Mouse (Mus musculus) embryonic facial prominence, embryonic 14.5 days (tissue): ENCODE data around the gene Sprtn. TPM values are rescaled to one million over a fixed set of nuclear protein-coding genes. Genes with fewer than 3 reads are reported as not detected.

Experiments used
- ATAC-seq: fragments of 200-750 bp; cut with Nextera tagmentation; 2 replicates; pipeline ENCODE4 v1.8.0; 2017; ENCODE audit warnings: low read depth, moderate number of reproducible peaks, moderate TSS enrichment
- DNase-seq: peaks from one replicate; pipeline ENCODE4 v3.0.0-alpha.2; 2015; ENCODE audit warnings: low spot score
- H3K27ac ChIP-seq: fragments of 300-500 bp; sonication (generic); replicated peaks from 2 replicates; pipeline ENCODE4 v1.5.1; 2014; ENCODE audit warnings: low read depth, mild to moderate bottlenecking, low read length, moderate library complexity
- H3K27me3 ChIP-seq: fragments of 300-500 bp; sonication (generic); replicated peaks from 2 replicates; pipeline ENCODE4 v1.6.1; 2014; ENCODE audit warnings: low read length; ENCODE audit not compliant: control insufficient read depth, insufficient read depth
- H3K36me3 ChIP-seq: fragments of 300-500 bp; sonication (generic); 2 replicates; pipeline ENCODE4 v1.6.1; 2014; ENCODE audit warnings: low read length, mixed read lengths; ENCODE audit not compliant: control insufficient read depth, insufficient read depth
- H3K4me1 ChIP-seq: fragments of 300-500 bp; sonication (generic); 2 replicates; pipeline ENCODE4 v1.6.1; 2014; ENCODE audit warnings: antibody characterized with exemption, low read length; ENCODE audit not compliant: control insufficient read depth, insufficient read depth
- H3K4me2 ChIP-seq: fragments of 300-500 bp; sonication (generic); 2 replicates; pipeline ENCODE4 v1.6.1; 2014; ENCODE audit warnings: low read depth, mild to moderate bottlenecking, low read length, moderate library complexity, mixed read lengths
- H3K4me3 ChIP-seq: fragments of 300-500 bp; sonication (generic); 2 replicates; pipeline ENCODE4 v1.5.1; 2014; ENCODE audit warnings: low read depth, mild to moderate bottlenecking, low read length
- H3K9ac ChIP-seq: fragments of 300-500 bp; sonication (generic); 2 replicates; pipeline ENCODE4 v1.6.1; 2014; ENCODE audit warnings: low read depth, mild to moderate bottlenecking, low read length, moderate library complexity, mixed read lengths
- H3K9me3 ChIP-seq: fragments of 300-500 bp; sonication (generic); 2 replicates; pipeline ENCODE4 v1.6.1; 2016; ENCODE audit warnings: low read length; ENCODE audit not compliant: control insufficient read depth
- WGBS: fragments of 180-500 bp; shearing (Covaris S2); extraction: QIAGEN DNeasy Blood & Tissue Kit; methylation state at CpG from one replicate; pipeline ENCODE4 v1.1.7; 2014; 5-methylcytosine and 5-hydroxymethylcytosine counted together
- polyA plus RNA-seq: library from polyadenylated mRNA; unstranded; fragments of >200 nt; fragmentation: Nextera tagmentation; extraction: Ambion mirVana; gene quantifications from 2 replicates; pipeline ENCODE4 v1.2.1, GENCODE M21; 2014

The Sprtn gene
- polyA plus RNA-seq, 1 experiment from 2014 or later: 9.8 TPM

DNA sequence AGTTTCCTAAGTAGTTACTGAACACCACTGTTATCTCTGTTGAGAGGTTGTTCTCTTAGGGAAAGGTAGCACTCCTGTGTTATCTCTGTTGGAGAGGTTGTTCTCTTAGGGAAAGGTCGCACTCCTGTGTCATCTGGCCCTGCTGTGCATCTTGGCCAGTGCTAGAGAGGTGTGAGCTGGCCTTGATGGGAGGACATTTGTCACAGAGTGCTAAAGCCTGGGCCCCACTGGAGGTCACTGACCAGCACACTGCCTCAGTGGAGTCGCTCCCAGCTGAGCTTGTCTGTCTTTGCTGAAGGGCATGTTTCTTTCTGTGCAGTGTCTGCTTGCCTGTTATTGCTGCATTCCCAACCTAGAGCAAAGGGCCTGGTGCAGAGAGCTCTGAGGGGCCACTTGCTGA is 30.6 kb upstream of the Sprtn start:
- 85% methylated on average over 2 of the region's 2 CpGs for WGBS
- ATAC-seq (no peak), DNase-seq (no peak)
- H3K27me3 ChIP-seq: no peaks in the 10 kb centered on the region
- no peak overlapping the region for H3K4me2 ChIP-seq
- no peak overlapping the region for H3K27ac ChIP-seq
- H3K9me3 ChIP-seq: no peaks in the 10 kb centered on the region
- H3K9ac ChIP-seq: no peak overlapping the region
- peaks cover 21% of the 10 kb centered on the region for H3K36me3 ChIP-seq
- no peak overlapping the region for H3K4me3 ChIP-seq
- H3K4me1 ChIP-seq: peaks cover 7% of the 10 kb centered on the region; the same call in 1 of the 2 replicates

DNA sequence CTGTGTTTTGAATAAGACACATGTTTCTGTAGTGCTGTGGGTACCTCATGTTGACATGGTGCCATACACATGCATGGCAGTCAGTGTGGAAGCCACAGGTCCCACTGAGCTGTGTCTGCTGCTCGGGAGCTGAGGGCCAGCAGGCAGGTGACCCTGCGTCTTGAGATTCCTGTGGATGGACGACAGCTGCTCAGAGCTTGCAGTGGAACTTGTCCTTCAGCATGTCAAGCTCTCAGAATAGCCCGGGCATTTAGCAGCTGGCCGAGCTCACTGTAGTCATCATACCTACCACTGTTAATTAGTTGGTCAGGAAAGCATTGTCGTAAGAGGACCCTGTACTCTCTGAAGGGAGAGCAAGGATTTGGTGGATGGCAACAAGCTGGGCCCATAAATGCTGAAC is 28.0 kb upstream of the Sprtn start:
- Histone ChIP-seq H3K27me3 (no peaks in the 10 kb centered on the region), H3K9me3 (no peaks in the 10 kb centered on the region), H3K4me3 (no peak overlapping the region), H3K27ac (no peak overlapping the region), H3K4me1 (no peaks in the 10 kb centered on the region), H3K4me2 (no peak overlapping the region), H3K9ac (no peak overlapping the region), H3K36me3 (peaks cover 46% of the 10 kb centered on the region)
- DNase-seq: peak; percentile 19
- 72% methylated on average over 6 of the region's 6 CpGs for WGBS
- ATAC-seq: no peak

DNA sequence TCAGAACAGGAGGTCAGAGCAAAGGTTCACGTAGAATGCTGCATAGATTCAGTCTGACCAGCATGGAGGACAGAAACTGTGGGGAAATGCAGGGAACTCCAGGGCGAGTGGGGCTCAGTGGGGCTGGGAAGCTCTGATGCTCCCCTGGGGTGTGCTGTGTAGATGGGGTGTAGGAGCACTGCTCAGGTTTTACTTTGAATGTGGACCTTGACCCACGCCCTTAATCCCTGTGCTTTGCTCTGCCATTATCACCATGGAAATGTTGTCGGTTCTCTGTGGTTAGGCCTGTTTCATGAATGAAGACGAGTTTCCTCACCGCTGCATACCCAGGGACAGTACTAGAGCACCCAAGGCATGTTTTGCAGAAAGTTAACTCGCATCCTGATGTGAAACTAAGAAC is 26.2 kb upstream of the Sprtn start:
- 88% methylated on average over 7 of the region's 7 CpGs for WGBS
- Histone ChIP-seq H3K27ac (no peak overlapping the region), H3K36me3 (peaks cover 58% of the 10 kb centered on the region)

DNA sequence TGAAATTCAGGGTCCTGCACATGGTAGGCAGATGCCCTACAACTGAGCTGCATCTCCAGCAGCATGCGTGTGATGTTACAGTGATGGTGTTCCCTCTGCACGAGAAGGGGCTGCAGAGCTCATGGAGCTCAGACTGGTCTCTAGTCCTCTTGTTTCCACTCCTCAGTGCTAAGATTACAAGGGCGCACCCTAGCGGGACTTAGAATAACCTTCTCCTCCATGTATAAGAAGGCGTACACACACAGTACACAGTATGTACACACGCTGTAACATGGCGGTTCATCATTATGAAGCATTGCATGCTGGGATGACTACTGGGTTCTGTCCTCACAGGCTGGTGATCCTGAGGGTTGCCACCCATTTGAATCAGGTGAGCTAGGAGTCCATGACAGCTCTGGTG is 25.6 kb upstream of the Sprtn start:
- H3K4me3 ChIP-seq: no peak overlapping the region

More for the DNA sequence above, 26.2 kb upstream of the Sprtn start:
- no peak for DNase-seq
- no peaks in the 10 kb centered on the region for H3K27me3 ChIP-seq
- no peak overlapping the region for H3K9ac ChIP-seq
- no peak overlapping the region for H3K4me3 ChIP-seq
- H3K4me2 ChIP-seq: no peak overlapping the region
- no peak for ATAC-seq
- H3K9me3 ChIP-seq: no peaks in the 10 kb centered on the region
- no peaks in the 10 kb centered on the region for H3K4me1 ChIP-seq

DNA sequence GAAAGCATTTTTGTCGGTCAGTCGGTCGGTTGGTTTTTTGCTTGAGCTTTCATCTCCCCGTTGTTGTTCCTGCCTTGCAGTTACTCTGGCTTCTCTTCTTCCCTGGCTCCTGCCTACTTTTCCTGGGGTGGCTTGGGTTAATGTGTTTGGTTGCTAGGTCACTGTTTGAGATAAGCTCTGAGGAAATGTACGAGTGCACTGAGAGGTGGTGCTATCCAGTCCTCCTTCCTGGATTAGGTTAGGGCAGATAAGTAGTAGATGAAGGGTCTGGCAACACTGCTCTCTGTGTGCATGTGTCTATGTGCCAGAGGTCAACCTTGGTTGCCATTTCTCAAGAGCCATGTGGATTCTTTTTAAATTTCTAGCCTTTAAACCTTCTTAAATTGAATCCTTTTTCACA is 25.0 kb upstream of the Sprtn start:
- DNase-seq (no peak), ATAC-seq (no peak)
- H3K9me3 ChIP-seq: no peaks in the 10 kb centered on the region
- 97% methylated on average over 5 of the region's 5 CpGs for WGBS
- no peak overlapping the region for H3K4me3 ChIP-seq
- no peak overlapping the region for H3K9ac ChIP-seq
- no peak overlapping the region for H3K4me2 ChIP-seq
- peaks cover 70% of the 10 kb centered on the region for H3K36me3 ChIP-seq
- no peaks in the 10 kb centered on the region for H3K27me3 ChIP-seq
- no peaks in the 10 kb centered on the region for H3K4me1 ChIP-seq
- H3K27ac ChIP-seq: no peak overlapping the region

More for the DNA sequence above, 25.6 kb upstream of the Sprtn start:
- 93% methylated on average over 7 of the region's 7 CpGs for WGBS
- Histone ChIP-seq H3K27ac (no peak overlapping the region), H3K27me3 (no peaks in the 10 kb centered on the region), H3K36me3 (peaks cover 64% of the 10 kb centered on the region), H3K4me1 (no peaks in the 10 kb centered on the region), H3K4me2 (no peak overlapping the region), H3K9ac (no peak overlapping the region), H3K9me3 (no peaks in the 10 kb centered on the region)
- ATAC-seq (no peak), DNase-seq (no peak)

DNA sequence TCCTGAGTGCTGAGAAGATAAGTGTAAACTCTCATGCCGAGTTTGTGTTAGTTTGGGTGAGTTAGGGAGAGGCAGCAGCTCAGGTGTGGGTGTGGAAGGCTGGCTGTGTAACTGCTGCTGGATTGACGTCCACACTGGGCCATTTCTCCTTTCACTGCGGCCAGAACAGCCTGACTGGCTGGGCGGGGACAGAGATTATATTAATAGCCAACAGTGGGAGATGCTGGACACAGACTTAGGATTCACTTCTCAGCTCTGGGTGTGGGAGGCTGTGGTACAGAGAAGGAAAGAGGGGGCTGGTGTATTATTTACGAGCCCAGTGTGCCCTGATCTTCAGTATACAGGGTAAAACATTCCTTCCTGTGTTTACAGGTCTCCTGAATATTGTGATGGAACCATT is 19.5 kb upstream of the Sprtn start:
- Histone ChIP-seq H3K4me1 (no peaks in the 10 kb centered on the region), H3K36me3 (peaks cover 94% of the 10 kb centered on the region), H3K4me3 (no peak overlapping the region), H3K4me2 (no peak overlapping the region), H3K27ac (no peak overlapping the region), H3K9ac (no peak overlapping the region), H3K9me3 (no peaks in the 10 kb centered on the region), H3K27me3 (no peaks in the 10 kb centered on the region)
- ATAC-seq: no peak
- 83% methylated on average over 5 of the region's 5 CpGs for WGBS
- DNase-seq: no peak

DNA sequence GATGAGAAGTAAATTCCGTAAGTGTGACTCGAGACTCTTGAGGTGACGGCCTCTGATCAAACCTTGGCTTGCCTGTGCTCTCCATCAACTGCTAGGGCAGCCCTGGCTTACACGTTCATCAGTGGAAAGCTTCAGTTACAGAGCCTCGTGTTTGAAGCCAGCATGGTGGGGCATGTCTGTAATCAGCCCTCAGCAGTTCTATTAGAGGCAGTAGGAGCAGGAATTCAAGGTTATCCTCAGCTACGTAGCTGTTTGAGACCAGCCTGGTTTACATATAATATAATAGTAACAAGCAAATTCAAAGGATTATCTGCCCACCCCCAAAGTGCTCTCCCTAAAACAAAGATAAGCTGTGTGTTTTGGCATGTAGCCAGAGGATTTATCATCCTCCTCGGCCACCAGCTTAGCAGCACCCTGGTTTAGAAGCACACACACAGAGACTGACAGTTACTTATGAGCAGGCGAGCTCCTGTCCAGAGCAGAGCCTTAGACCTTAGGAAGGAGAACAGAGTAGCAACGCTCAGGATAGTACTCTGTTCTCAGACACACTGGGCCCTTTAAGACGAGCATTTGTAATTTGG is 18.6 kb upstream of the Sprtn start:
- Histone ChIP-seq H3K9me3 (no peaks in the 10 kb centered on the region), H3K36me3 (peaks cover 94% of the 10 kb centered on the region), H3K27me3 (no peaks in the 10 kb centered on the region), H3K4me3 (no peak overlapping the region), H3K4me1 (no peaks in the 10 kb centered on the region), H3K9ac (no peak overlapping the region), H3K4me2 (no peak overlapping the region), H3K27ac (no peak overlapping the region)
- WGBS: 87% methylated on average over 10 of the region's 10 CpGs
- DNase-seq: no peak
- ATAC-seq: no peak

DNA sequence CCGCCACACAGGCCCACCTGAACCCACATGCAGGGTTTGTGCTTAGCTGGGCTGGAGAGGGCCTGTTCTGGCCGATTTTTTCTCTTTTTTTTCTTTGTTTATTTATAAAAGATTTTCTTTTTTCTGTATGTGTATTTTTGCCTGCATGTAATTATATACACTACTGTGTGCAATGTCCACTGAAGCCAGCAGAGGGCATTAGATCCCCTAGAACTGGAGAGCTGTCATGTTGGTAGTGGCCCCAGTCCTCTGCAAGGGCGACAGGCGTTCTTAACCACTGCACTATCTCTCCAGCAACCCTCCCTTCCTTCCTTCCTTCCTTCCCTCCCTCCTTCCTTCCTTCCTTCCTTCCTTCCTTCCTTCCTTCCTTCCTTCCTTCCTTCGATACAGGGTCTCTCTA is 9.3 kb upstream of the Sprtn start:
- no peaks in the 10 kb centered on the region for H3K27me3 ChIP-seq
- H3K4me3 ChIP-seq: no peak overlapping the region
- 0 out of 2 replicates have a peak, but pooled peaks cover 4% of the 10 kb centered on the region for H3K9me3 ChIP-seq
- WGBS: 95% methylated on average over 5 of the region's 5 CpGs
- ATAC-seq: no peak
- DNase-seq: no peak
- no peak overlapping the region for H3K9ac ChIP-seq
- no peak overlapping the region for H3K27ac ChIP-seq
- H3K36me3 ChIP-seq: peaks cover 86% of the 10 kb centered on the region
- H3K4me2 ChIP-seq: no peak overlapping the region
- no peaks in the 10 kb centered on the region for H3K4me1 ChIP-seq

DNA sequence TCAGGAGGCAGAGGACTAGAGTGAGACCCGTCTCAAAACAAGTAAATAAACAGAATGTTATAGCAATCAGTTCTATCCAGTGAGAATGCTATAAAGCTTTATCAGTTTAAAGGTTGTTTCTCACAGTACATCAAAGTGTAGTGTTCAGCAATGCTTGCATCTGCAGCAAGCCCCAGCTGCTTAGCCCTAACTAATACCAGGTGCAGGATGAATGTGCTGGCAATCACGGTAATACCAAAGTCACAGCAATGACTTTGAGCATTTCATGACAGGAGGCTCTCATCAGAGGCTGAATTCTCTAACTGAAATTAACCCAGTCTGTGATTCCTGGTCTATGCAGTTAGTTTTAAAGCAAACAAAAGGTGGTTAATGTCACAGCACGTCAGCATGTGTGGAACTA is 5.1 kb upstream of the Sprtn start:
- Histone ChIP-seq H3K4me2 (no peak overlapping the region), H3K36me3 (peaks cover 66% of the 10 kb centered on the region), H3K27ac (no peak overlapping the region; the same call in 1 of the 2 replicates), H3K9me3 (0 out of 2 replicates have a peak, but pooled peaks cover 4% of the 10 kb centered on the region), H3K9ac (no peak overlapping the region), H3K4me3 (no peak overlapping the region), H3K4me1 (peaks cover 8% of the 10 kb centered on the region), H3K27me3 (no peaks in the 10 kb centered on the region)
- ATAC-seq: no peak
- WGBS: 38% methylated on average over 3 of the region's 3 CpGs
- DNase-seq: peak; percentile 37
